Mouse (Mus musculus): ENCODE data around the gene Gclm. TPM values are rescaled to one million over a fixed set of nuclear protein-coding genes. Genes with fewer than 3 reads are reported as not detected.
A peak's percentile ranks its signal among the peaks of the same experiment; 100 is the strongest.
"Not testable (repeated sequence)": the region's sequence is repeated elsewhere in the genome, so short reads cannot be mapped to it uniquely, and the experiment has no call there.

The Gclm gene
- total RNA-seq, 1 experiment from 2014 or later, result 94.7 TPM

DNA sequence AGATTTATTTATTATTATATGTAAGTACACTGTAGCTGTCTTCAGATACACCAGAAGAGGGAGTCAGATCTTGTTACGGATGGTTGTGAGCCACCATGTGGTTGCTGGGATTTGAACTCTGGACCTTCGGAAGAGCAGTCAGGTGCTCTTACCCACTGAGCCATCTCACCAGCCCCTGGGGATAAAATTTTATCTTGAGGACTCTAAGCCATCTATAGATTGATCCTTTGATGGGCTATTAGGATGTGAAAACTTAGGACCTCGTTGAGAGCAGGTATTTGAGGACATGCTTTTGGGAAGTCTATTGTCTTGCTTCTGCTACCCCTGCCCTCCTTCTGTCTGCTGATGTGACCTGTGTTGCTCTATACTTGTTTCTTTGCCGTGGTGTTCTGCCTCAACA, 44.0 kb downstream of the Gclm start:
- ATAC-seq (replicated peaks; ENCODE audit: low read depth, poor library complexity, severe bottlenecking), result not testable (repeated sequence)

DNA sequence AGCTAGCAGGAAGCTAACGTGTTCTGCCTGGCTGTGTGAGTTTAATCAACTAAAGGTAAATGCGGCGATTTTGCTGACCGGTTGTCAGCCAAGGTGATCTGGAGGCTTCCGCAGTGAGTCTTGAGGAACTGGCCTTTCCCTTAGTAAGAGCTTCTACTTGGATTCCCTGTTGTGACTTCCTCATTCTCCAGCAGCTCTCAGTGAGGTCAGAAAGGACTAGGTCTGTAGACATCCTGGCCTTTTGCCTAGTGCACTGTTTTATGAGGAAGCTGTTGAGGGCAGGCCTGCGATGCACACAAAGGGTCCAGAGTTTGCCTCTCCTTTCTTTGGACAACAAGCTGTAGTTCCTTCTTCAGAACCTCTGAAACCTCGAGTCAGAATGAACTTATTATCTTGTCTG, 45.3 kb downstream of the Gclm start:
- peak; percentile 58 for ATAC-seq (replicated peaks; ENCODE audit: low read depth, poor library complexity, severe bottlenecking)

DNA sequence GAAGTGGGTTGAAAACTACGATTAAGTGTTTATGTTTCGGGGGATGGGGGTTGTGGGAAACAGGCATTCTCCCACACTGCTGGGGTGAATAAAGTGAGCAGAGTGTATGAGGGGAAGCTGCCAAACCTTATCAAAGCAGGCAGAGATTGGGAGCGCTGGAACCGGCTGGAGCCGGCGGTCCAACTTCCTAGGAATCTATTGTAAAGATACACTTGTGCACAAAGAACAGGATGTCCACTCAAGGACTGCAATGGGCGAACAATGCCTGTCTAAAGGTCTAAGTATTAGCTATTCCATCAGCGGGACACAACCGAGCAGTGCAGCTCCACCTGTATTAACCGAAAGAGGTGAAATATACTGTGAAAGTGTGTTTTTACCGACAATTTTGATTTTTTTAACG, 46.5 kb downstream of the Gclm start:
- no peak for ATAC-seq (replicated peaks; ENCODE audit: low read depth, poor library complexity, severe bottlenecking)

DNA sequence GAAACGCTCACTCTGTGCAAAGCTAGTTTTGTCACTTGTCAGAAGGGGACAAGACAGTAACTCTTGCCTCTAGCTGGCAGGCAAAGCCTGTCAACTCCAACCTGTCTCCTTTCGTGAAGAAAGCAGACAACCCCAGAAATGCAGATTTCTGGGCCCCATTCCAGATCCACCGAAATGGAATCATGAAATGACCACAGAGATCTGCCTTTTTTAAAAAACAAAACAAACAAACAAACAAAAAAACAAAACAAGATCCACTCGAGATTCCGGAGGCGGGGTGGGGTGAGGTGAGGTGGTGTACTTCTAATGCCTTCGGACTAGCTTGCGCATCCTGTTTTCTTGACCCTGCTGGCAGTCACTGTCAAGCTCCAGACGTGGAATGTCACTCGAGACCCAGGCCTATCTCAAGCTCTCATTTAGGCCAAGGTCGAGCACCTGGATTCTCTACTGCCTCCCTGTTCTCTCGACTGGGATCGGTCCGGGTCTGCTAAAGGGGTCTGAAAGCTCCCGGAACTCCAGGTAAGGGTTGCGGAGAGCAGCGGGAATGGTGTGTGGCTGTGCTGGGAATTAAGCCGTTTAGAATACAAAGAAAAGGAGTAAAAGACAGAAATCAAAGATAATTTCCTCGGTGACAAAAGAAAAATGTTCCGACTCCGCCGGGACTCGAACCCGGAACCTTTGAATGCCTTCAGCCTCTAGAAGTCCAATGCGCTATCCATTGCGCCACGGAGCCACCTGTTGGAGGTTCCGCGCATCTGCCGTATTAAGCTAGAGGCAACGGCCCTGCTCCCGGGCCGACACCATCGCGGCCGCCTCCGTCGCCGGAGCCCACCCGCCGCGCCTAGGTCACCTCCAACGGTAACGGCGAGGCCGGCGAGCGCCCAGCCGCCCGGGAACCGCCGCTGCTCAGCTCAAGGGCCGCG, 47.2 kb downstream of the Gclm start:
- peak; percentile 50 for ATAC-seq (replicated peaks; ENCODE audit: low read depth, poor library complexity, severe bottlenecking)

DNA sequence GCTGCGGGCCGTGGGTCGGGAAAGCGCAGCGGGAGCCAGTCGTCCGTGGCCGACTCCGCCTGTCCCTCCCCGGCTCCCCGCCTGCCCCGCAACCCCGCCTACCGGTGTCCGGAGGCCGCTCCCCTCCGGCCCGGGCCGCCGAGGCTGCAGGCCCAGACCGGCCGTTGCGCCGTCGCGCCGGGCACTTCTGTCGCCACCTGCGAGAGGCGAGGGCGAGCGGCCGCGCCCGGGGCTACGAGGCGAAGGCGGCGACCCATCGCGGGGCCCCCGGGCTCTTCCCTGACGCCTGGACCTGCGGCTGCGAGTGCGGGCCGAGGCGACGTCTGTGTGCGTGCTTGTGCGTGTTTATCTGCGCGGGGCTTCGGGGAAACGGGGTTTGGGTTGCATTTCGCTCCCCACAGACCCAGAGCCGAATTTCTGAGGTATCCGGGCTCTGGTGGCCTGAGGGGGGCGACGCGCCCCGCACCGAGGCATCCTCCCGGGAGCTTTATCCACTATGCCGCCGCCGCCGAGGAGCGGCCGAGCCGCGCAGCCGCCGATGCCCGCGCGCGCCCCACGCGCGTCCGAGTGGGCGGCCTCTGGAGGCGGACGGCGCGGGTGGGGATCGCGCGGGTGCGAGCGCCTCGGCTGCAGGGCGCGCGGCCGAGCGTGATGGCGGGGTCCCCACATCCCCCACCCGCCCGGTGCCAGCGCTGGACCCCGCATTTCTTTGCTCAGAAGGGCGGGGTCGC, 48.0 kb downstream of the Gclm start:
- ATAC-seq (replicated peaks; ENCODE audit: low read depth, poor library complexity, severe bottlenecking), result no peak

DNA sequence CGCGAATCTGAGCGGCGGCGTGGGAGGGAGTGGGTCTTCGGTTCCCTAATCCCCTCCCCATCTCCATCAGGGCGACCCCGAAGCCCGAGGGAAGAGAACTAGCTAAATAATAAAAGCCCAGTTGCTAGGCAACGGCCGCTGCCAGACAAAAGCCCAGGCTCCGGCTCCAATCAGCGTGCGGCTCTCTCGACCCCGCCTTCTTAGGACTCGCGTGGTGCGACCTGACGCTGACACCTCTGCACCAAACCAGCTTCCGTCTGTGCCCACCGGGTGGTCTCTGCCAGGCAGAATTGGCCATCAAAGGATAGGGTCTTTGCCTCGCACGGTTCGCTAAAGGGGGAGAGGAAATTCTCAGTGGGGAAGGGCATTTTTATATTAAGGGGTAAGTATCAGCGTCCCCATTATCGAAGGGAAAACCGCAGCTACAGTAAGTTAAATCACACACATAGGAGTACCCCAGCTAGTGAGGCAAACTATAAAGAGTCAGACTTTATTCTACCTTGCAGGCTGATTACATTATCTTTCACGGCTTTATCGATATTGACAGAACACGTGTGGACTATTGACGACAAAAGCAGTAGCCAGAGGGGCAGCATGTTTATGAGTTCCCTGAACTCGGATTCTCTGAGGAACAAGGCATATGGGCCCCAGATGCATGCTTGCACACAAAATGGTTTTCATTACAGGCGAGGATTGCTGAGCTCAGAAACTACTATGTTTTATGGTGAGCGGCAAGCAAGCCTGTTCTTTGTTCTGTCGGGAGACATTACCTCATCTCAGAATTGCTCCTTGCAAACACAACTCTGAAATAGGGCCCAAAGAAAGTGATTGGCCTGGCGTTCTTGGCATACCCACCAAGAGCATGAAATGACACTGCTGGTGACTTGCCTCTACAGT, 48.8 kb downstream of the Gclm start, which contains the start of gene Bcar3:
Gene Bcar3, plus strand, starts transcription at position 183 of the 897 bp plus-strand sequence.
- ATAC-seq (replicated peaks; ENCODE audit: low read depth, poor library complexity, severe bottlenecking), result peak; percentile 69

- peak; percentile 59 for ATAC-seq (replicated peaks; ENCODE audit: low read depth, poor library complexity, severe bottlenecking)
These were observed 50.2 kb downstream of the Gclm start for GRCm38 (mm10) chr3:122295511-122295910.

- ATAC-seq (replicated peaks; ENCODE audit: low read depth, poor library complexity, severe bottlenecking), result no peak
These were observed 51.6 kb downstream of the Gclm start for GRCm38 (mm10) chr3:122296979-122297378.

GRCm38 (mm10) chr3:122300983-122301919, 55.9 kb downstream of the Gclm start:
- peak; percentile 93 for ATAC-seq (replicated peaks; ENCODE audit: low read depth, poor library complexity, severe bottlenecking)

DNA sequence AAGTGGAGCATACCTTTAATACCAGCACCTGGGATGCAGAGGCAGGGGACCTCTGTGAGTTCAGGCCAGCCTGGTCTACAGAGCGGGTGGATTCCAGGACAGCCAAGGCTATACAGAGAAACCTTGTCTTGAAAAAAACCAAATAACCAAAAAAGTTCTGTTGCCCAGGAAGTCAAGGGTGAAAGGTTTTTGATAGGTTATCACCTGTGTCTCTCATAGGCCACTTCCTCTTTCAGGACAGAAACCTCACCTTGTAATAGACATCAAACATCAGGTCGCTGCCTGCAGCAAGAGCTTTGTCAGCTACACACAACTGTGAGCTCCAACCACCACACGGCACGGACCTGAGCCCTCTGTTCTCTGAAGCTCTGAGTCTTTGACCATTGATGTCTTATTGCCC, 59.2 kb downstream of the Gclm start:
- ATAC-seq (replicated peaks; ENCODE audit: low read depth, poor library complexity, severe bottlenecking), result no peak

- peak; percentile 26; the same call in 1 of the 2 replicates for ATAC-seq (replicated peaks; ENCODE audit: low read depth, poor library complexity, severe bottlenecking)
These were observed 62.7 kb downstream of the Gclm start for GRCm38 (mm10) chr3:122307894-122308671.

GRCm38 (mm10) chr3:122308981-122309380, 63.6 kb downstream of the Gclm start:
- peak; percentile 29; the same call in 1 of the 2 replicates for ATAC-seq (replicated peaks; ENCODE audit: low read depth, poor library complexity, severe bottlenecking)

- ATAC-seq (replicated peaks; ENCODE audit: low read depth, poor library complexity, severe bottlenecking), result peak; percentile 75
These were observed 66.7 kb downstream of the Gclm start for GRCm38 (mm10) chr3:122312078-122312477.

DNA sequence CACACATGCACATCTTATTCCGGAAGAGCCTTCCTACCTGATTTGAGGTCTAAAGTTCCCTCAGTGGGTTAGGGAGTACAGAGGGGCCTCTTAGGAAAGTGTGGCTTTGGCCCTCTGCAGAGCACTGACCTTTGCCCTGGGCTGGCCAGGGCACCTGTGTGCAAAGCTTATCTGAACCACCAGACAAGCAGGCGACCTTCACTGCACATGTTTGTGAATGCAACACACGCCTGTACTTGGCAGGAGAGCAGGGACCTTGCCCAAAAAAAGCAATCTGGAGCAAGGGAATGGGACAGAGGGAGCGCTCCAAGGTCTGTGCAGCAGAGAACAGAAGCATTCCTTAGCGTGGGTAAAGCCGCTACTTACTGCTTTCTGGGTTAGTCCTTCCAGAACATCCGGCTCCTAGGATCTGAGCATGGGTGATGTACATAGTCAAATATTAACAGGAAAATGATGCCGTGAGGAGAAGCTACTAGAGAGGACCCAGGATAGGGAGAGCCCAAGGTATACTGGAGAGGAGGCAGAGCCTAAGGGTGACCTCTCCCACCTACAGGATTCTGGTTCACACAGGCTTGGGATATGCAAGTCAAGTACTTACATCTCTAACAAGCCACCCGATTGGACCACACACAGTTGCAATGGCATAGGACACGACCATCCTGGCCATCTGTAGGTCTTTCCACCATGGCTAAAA, 67.7 kb downstream of the Gclm start:
- no peak for ATAC-seq (replicated peaks; ENCODE audit: low read depth, poor library complexity, severe bottlenecking)

- ATAC-seq (replicated peaks; ENCODE audit: low read depth, poor library complexity, severe bottlenecking), result no peak
These were observed 68.6 kb downstream of the Gclm start for GRCm38 (mm10) chr3:122313936-122314335.

DNA sequence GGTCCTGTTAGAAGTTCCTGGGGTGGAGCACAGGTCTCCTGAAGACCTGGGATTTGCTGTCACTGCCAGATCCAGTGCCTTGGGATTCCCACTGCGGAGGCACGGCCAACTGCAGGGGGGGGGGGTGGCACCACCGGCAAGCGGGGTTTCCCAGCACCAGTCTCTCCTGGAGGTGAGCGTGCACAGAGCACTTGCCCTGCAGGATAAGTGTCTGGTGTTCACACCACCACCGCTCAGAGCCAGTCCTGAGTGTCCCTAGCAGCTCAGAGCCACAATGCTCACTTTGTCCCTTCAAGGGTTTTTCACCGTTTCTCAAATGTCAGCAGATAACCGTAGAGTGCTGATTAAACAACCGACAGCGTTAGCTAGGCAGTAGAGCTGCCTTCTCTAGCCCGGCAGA, 71.3 kb downstream of the Gclm start:
- no peak for ATAC-seq (replicated peaks; ENCODE audit: low read depth, poor library complexity, severe bottlenecking)

- no peak for ATAC-seq (replicated peaks; ENCODE audit: low read depth, poor library complexity, severe bottlenecking)
These were observed 72.0 kb downstream of the Gclm start for GRCm38 (mm10) chr3:122317339-122317738.
